Comparison of ENCODE assay signal across 8 mouse cellular contexts in the genomic region with DNA sequence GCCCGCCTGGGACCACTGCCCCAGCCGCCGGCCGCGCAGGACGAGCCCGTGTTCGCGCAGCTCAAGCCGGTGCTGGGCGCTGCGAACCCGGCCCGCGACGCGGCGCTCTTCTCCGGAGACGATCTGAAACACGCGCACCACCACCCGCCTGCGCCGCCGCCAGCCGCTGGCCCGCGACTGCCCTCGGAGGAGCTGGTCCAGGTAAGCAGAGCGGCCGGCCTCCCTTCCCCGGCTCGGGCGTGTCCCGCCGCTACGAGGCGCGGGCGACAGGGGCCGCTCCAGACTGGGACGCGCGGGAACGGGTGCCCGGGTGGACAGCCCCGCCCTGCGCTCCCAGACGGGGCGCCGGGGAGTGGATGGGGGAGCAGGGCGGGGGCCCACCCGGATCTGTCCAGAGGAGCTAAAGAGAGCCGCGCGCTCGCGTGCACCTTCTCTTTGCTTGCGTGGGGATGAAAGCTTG. TPM values are rescaled to one million over a fixed set of nuclear protein-coding genes. Genes with fewer than 3 reads are reported as not detected.
DNase-seq lines count a peak whose midpoint lies in the region; ATAC-seq and TF ChIP-seq lines count a peak whose summit lies in the region.

No protein-coding gene starts in this region.

- no peaks in the 10 kb centered on the region for H3K36me3 ChIP-seq in hindbrain, embryonic 11.5 days (ENCODE audit: control insufficient read depth, insufficient read depth, low read length)

- H3K27ac ChIP-seq in hindbrain, embryonic 11.5 days (ENCODE audit: low read depth, low read length): no peak overlapping the region

- H3K4me1 ChIP-seq in hindbrain, embryonic 11.5 days (replicated peaks; ENCODE audit: control insufficient read depth, insufficient read depth, low read length): 0 out of 2 replicates have a peak, but pooled peaks cover 3% of the 10 kb centered on the region

- ATAC-seq in Patski: peak; percentile 56
- peak; percentile 89 for ATAC-seq in hindbrain, embryonic 11.5 days (ENCODE audit: low FRiP score)

- H3K9ac ChIP-seq in hindbrain, embryonic 11.5 days (ENCODE audit: low read depth, low read length): peak overlapping the region; percentile 51

- peak overlapping the region; percentile 65 for H3K4me3 ChIP-seq in hindbrain, embryonic 11.5 days (ENCODE audit: low read depth, low read length)

- peak overlapping the region; percentile 98 for H3K4me2 ChIP-seq in hindbrain, embryonic 11.5 days (replicated peaks; ENCODE audit: low read depth, low read length)

- TF ChIP-seq CTCF in Patski (IDR thresholded peaks at IDR 0.05): no peak

- CTCF ChIA-PET in Patski (lab: Charles Lee): interaction anchor here (1.0 to 1.5 kb wide), 5 partner anchors 118 to 594 kb away, joined by 3 to 6 read pairs (median 4); no protein-coding TSS in a partner anchor

- H3K9me3 ChIP-seq in hindbrain, embryonic 11.5 days (ENCODE audit: control insufficient read depth, low read length): no peaks in the 10 kb centered on the region

- WGBS in hindbrain, embryonic 11.5 days: under 1% methylated on average over 49 of the region's 60 CpGs

- in situ Hi-C loops in Patski (cut with MboI; ENCODE audit: low pct_unique_long_range_greater_than_20kb): no loop called here

- DNase-seq in Patski (ENCODE audit: low read depth, low spot score): no peak
- DNase-seq in cerebellum, postnatal 14 days: peak; percentile 62 to 72
- peak; percentile 33 to 58 for DNase-seq in frontal cortex, postnatal 10 days (ENCODE audit: low spot score in 2 of 2)
- peak; percentile 73 for DNase-seq in hindbrain, embryonic 11.5 days (ENCODE audit: low spot score)
- DNase-seq in layer of hippocampus, postnatal 25 days (ENCODE audit: extremely low spot score in 1 of 2, low spot score in 1 of 2): peak; percentile 34 to 36
- DNase-seq in lung, postnatal 36 days: peak; percentile 56
- DNase-seq in right cerebral cortex, adult 2 months (ENCODE audit: low spot score in 2 of 2): peak; percentile 40 to 46
- DNase-seq in urinary bladder, postnatal 10 days (ENCODE audit: low spot score): peak; percentile 13

- no peaks in the 10 kb centered on the region for H3K27me3 ChIP-seq in Patski
- H3K27me3 ChIP-seq in hindbrain, embryonic 11.5 days (ENCODE audit: control insufficient read depth, insufficient read depth, low read length): peaks cover 15% of the 10 kb centered on the region

- POLR2A ChIA-PET in Patski (lab: Charles Lee): no interaction called here

RNA-seq across cellular contexts. Expression of a gene that starts 0.6 kb away (rescaled TPM):
- polyA plus RNA-seq in Patski (2021): 27.9 TPM
- polyA plus RNA-seq in hindbrain, embryonic 11.5 days (2014; fragmentation: Nextera tagmentation; extraction: Ambion mirVana): 2.2 and 2.7 TPM in 2 replicates
- 1 to 10 TPM; 6.2 to 6.6 TPM for total RNA-seq in layer of hippocampus, postnatal 25 days (2021)
